Mouse (Mus musculus): Measurements from ENCODE around the gene Lcn4.

Gene Lcn4

GRCm38 (mm10) chr2:26634629-26635488, 36.2 kb downstream of the Lcn4 start:
- no peak for DNase-seq (ENCODE audit: low spot score)

DNA sequence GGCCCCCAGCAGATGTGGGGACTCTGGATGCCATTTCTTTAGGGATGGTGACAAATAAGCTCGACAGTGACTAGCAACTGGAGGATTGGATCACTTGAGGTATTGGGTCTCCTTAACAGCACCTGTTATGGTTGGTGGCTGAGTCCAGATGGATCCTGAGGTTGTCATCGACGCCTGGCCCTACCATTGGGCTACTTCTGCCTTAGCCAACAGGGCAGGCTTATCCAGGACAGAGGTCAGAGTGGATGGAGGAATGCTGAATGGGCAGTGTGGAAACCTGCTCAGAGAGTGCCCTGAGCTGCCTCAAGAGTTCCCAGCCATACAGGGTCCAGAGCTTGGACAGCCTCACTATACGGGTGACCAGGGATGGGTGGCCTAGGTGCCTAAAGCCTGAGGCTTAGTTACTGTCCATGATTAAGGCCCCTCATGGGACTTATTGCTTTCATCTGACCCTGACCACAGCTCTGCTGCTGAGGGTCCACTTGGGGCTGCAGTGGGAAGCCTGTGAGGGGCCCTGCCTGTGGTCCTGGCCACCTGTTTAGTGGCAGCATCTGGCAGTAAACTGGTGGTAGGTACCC, 37.0 kb downstream of the Lcn4 start:
- no peak for DNase-seq (ENCODE audit: low spot score)

- DNase-seq (ENCODE audit: low spot score): no peak
Observed at GRCm38 (mm10) chr2:26632541-26633395, 38.3 kb downstream of the Lcn4 start.

- no peak for DNase-seq (ENCODE audit: low spot score)
Observed at GRCm38 (mm10) chr2:26628792-26629437, 42.2 kb downstream of the Lcn4 start.

DNA sequence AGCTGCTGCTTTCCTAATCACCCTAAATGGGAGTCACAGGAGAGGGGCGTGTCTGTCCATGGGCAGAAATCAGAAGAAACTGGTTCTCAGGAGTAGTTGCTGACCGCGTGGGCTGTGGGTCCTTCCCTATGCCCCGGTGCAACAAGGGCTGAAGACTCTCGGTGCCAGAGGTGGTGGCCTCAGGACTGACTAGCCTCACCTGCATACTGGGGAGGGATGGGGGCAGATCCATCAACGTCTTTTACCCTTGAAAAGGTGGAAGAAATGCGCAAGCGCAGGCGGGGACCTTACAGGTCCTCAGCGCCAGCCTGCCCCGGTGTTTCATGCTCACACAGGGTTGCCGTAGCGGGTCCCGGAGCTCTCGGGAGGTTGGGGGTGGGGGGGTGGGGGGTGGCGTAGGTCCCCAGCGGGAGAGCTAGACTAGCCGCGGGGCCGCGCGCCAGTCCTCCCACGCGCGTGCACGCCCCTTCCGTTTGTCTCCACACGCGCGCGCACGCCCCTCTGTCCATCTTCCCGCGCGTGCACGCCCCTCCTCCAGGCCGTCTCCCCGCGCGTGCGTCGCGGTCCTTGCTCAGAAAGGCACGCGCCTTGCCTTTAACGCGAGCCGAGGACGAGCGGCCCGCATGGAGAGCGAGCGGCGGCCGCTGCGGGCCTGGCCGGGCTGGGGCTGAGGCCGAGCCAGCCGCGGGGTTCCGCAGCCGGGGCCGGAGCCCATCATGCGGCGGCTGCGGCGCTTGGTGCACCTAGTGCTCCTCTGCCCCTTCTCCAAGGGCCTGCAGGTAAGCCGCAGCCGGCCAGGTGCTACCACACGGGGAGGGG, 43.0 kb downstream of the Lcn4 start, which contains the start of gene Fam69b:
Gene Fam69b, plus strand, starts transcription at position 537 of the 819 bp plus-strand sequence.
- peak; percentile 49 for DNase-seq (ENCODE audit: low spot score)

DNA sequence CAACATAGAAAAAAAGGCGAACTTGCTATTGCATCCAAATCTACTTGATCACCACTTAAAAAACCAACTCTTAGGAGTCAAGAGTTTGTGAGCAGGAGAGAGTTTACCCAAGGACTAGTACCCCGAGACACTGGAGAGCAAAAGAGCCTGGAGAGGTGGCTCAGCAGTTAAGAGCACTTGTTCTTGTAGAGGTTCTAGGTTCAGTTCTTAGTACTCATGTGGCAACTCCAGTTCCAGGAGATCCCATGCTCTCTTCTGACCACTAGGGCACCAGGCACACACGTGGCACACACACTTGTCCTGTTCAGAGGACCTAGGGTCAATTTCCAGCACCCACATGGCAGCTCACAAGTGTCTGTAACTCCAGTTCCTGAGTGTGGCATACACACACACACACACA, 45.0 kb downstream of the Lcn4 start:
- DNase-seq (ENCODE audit: low spot score): no peak

DNA sequence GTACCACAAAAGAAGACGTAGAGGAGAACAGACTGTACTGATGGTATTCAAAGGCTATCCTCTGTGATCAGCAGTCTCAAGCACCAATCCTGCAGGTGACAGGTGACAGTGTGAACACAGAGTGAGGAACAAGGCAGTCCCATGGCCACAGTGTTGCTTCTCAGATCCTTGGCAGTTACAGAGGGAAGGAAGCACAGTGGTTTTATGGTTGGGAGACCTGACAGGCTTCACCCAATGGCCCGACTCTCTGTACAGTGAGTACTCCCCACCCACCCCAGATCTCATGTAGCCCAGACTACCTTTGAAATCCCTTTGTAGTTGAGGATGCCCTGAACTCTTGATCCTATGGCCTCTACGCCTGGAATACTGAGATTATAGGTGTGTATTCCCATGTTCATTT, 45.7 kb downstream of the Lcn4 start:
- DNase-seq (ENCODE audit: low spot score): no peak

- DNase-seq (ENCODE audit: low spot score): no peak
Observed at GRCm38 (mm10) chr2:26622984-26623383, 48.1 kb downstream of the Lcn4 start.

GRCm38 (mm10) chr2:26621246-26621645, 49.8 kb downstream of the Lcn4 start:
- no peak for DNase-seq (ENCODE audit: low spot score)

DNA sequence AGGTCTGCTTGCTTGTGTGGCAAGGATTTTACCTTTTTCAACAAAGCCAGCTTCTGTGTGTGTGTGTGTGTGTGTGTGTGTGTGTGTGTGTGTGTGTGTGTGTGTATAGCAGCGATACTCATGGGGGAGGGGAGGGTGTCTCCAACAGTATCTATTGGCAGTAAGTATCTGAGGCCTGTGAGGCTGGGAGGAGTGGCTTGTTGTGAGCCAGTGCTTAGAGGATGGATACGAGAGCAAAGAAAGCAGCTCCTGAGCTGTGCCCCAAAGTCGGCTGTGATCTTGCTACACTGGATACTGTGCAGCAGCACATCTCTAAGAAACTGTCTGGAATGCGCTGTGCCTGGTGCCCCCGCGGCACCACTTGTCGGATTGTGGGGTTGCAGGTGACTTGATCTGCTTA, 53.2 kb downstream of the Lcn4 start:
- DNase-seq (ENCODE audit: low spot score): no peak

All from adipocyte (in vitro differentiated cells).